Mouse (Mus musculus) CH12.LX (cell line): Measurements from ENCODE around the gene Psmb8. TPM values are rescaled to one million over a fixed set of nuclear protein-coding genes. Genes with fewer than 3 reads are reported as not detected.

Experiments used
- DNase-seq: peaks from one replicate; pipeline ENCODE4 v3.0.0-alpha.2; 2013; ENCODE audit errors: extremely low read depth
- H3K27ac ChIP-seq: 2 replicates; pipeline ENCODE4 v1.5.1; 2012; ENCODE audit warnings: low read depth, mild to moderate bottlenecking, control low read depth, moderate library complexity; ENCODE audit not compliant: insufficient read depth
- H3K27me3 ChIP-seq: replicated peaks from 2 replicates; pipeline ENCODE3; 2012; ENCODE audit warnings: inconsistent platforms
- H3K36me3 ChIP-seq, 2 experiments: replicated peaks in 1 of 2; 2 replicates each; pipeline versions ENCODE3 to v1.6.1; 2012; ENCODE audit warnings: inconsistent platforms in 1 of 2, low read length in 1 of 2, mild to moderate bottlenecking in 1 of 2, mixed read lengths in 1 of 2, moderate library complexity in 1 of 2; ENCODE audit not compliant: control insufficient read depth in 1 of 2, insufficient read depth in 1 of 2
- H3K4me1 ChIP-seq, 2 experiments: 2 replicates each; pipeline ENCODE4 v1.6.1; 2012; ENCODE audit warnings: inconsistent platforms in 1 of 2, moderate library complexity in 1 of 2; ENCODE audit not compliant: insufficient read depth in 2 of 2, control insufficient read depth in 1 of 2
- H3K4me2 ChIP-seq: 2 replicates; pipeline ENCODE4 v1.6.1; 2012; ENCODE audit warnings: low read depth, mild to moderate bottlenecking, control low read depth; ENCODE audit not compliant: poor library complexity, insufficient read depth, severe bottlenecking
- H3K4me3 ChIP-seq, 3 experiments: fragments of 150-350 bp in 1 of 3; sonication (generic) in 1 of 3; replicated peaks in 1 of 3; 2 replicates each; pipeline versions ENCODE3 to v1.5.1; 2011 to 2012; ENCODE audit warnings: low read depth in 2 of 3, low read length in 2 of 3, mild to moderate bottlenecking in 2 of 3, moderate library complexity in 2 of 3, control low read depth in 1 of 3, improper control_type of control experiment in 1 of 3, inconsistent platforms in 1 of 3, mixed read lengths in 1 of 3; ENCODE audit not compliant: poor library complexity in 1 of 3
- H3K79me2 ChIP-seq: replicated peaks from 2 replicates; pipeline ENCODE4 v1.6.1; 2012; ENCODE audit warnings: mild to moderate bottlenecking, moderate library complexity; ENCODE audit not compliant: control insufficient read depth, poor library complexity, insufficient read depth, severe bottlenecking; ENCODE audit errors: extremely low read depth
- H3K9ac ChIP-seq: 2 replicates; pipeline ENCODE4 v1.6.1; 2012; ENCODE audit warnings: low read depth, mild to moderate bottlenecking, control low read depth, moderate library complexity; ENCODE audit not compliant: insufficient read depth
- H3K9me3 ChIP-seq: replicated peaks from 2 replicates; pipeline ENCODE3; 2012; ENCODE audit warnings: low read length, inconsistent platforms, mixed read lengths
- BHLHE40 ChIP-seq: IDR thresholded peaks from 2 replicates; pipeline ENCODE4 v1.6.1; 2011; ENCODE audit warnings: mild to moderate bottlenecking, low read depth, low read length, improper control_type of control experiment
- CHD1 ChIP-seq: IDR thresholded peaks from 2 replicates; pipeline ENCODE4 v1.6.1; 2012; ENCODE audit warnings: low read depth, low read length, improper control_type of control experiment, inconsistent platforms
- CHD2 ChIP-seq: IDR thresholded peaks from 2 replicates; pipeline ENCODE4 v1.6.1; 2011; ENCODE audit warnings: low read length, improper control_type of control experiment
- E2F4 ChIP-seq: IDR thresholded peaks from 2 replicates; pipeline ENCODE4 v1.6.1; 2011; ENCODE audit warnings: low read depth, low read length, improper control_type of control experiment; ENCODE audit not compliant: insufficient replicate concordance
- ELF1 ChIP-seq: IDR thresholded peaks from 2 replicates; pipeline ENCODE4 v1.6.1; 2014; ENCODE audit warnings: low read depth, mild to moderate bottlenecking, inconsistent platforms, low read length, improper control_type of control experiment
- EP300 ChIP-seq: IDR thresholded peaks from 2 replicates; pipeline ENCODE4 v1.6.1; 2011; ENCODE audit warnings: low read length, improper control_type of control experiment
- ETS1 ChIP-seq: conservative IDR thresholded peaks from 2 replicates; pipeline ENCODE4 v1.6.1; 2012; ENCODE audit warnings: low read depth, mild to moderate bottlenecking, inconsistent platforms, low read length, improper control_type of control experiment, moderate library complexity
- GABPA ChIP-seq: IDR thresholded peaks from 2 replicates; pipeline ENCODE4 v1.6.1; 2012; ENCODE audit warnings: low read depth, low read length, improper control_type of control experiment, inconsistent platforms; ENCODE audit not compliant: insufficient replicate concordance
- HCFC1 ChIP-seq: IDR thresholded peaks from 2 replicates; pipeline ENCODE4 v1.6.1; 2012; ENCODE audit warnings: low read depth, mild to moderate bottlenecking, inconsistent platforms, low read length, improper control_type of control experiment
- IRF4 ChIP-seq: IDR thresholded peaks from 2 replicates; pipeline ENCODE4 v1.6.1; 2014; ENCODE audit warnings: low read depth, mild to moderate bottlenecking, inconsistent platforms, low read length, improper control_type of control experiment
- JUN ChIP-seq: IDR thresholded peaks from 2 replicates; pipeline ENCODE4 v1.6.1; 2011; ENCODE audit warnings: low read depth, mild to moderate bottlenecking, low read length, improper control_type of control experiment, moderate library complexity; ENCODE audit not compliant: insufficient read depth
- JUND ChIP-seq: conservative IDR thresholded peaks from 2 replicates; pipeline ENCODE4 v1.6.1; 2011; ENCODE audit warnings: low read depth, low read length, improper control_type of control experiment
- MAFK ChIP-seq: IDR thresholded peaks from 2 replicates; pipeline ENCODE4 v1.6.1; 2011; ENCODE audit warnings: low read length, improper control_type of control experiment; ENCODE audit not compliant: insufficient replicate concordance
- MAX ChIP-seq: IDR thresholded peaks from 2 replicates; pipeline ENCODE4 v1.6.1; 2011; ENCODE audit warnings: low read length, improper control_type of control experiment
- MAZ ChIP-seq: IDR thresholded peaks from 2 replicates; pipeline ENCODE4 v1.6.1; 2012; ENCODE audit warnings: low read depth, mild to moderate bottlenecking, inconsistent platforms, low read length, improper control_type of control experiment, moderate library complexity
- MEF2A ChIP-seq: IDR thresholded peaks from 2 replicates; pipeline ENCODE4 v1.6.1; 2014; ENCODE audit warnings: low read depth, mild to moderate bottlenecking, inconsistent platforms, low read length, improper control_type of control experiment, borderline replicate concordance
- MXI1 ChIP-seq: IDR thresholded peaks from 2 replicates; pipeline ENCODE4 v1.6.1; 2011; ENCODE audit warnings: mild to moderate bottlenecking, low read depth, low read length, improper control_type of control experiment
- MYC ChIP-seq: IDR thresholded peaks from 2 replicates; pipeline ENCODE4 v1.6.1; 2011; ENCODE audit warnings: low read depth, mild to moderate bottlenecking, improper control_type of control experiment, low read length
- NELFE ChIP-seq: IDR thresholded peaks from 2 replicates; pipeline ENCODE4 v1.6.1; 2011; ENCODE audit warnings: low read depth, low read length, improper control_type of control experiment
- NRF1 ChIP-seq: IDR thresholded peaks from 2 replicates; pipeline ENCODE4 v1.6.1; 2014; ENCODE audit warnings: low read depth, mild to moderate bottlenecking, inconsistent platforms, low read length, improper control_type of control experiment, moderate library complexity
- PAX5 ChIP-seq: IDR thresholded peaks from 2 replicates; pipeline ENCODE4 v1.6.1; 2012; ENCODE audit warnings: low read length, inconsistent platforms, mixed read lengths
- POLR2A ChIP-seq: IDR thresholded peaks from 2 replicates; pipeline ENCODE4 v1.6.1; 2011; ENCODE audit warnings: low read depth, mild to moderate bottlenecking, improper control_type of control experiment, low read length
- POLR2AphosphoS2 ChIP-seq: IDR thresholded peaks from 2 replicates; pipeline ENCODE4 v1.6.1; 2011; ENCODE audit warnings: low read depth, low read length, improper control_type of control experiment
- RAD21 ChIP-seq: IDR thresholded peaks from 2 replicates; pipeline ENCODE4 v1.6.1; 2011; ENCODE audit warnings: low read depth, mild to moderate bottlenecking, low read length, improper control_type of control experiment, moderate library complexity
- RCOR1 ChIP-seq: conservative IDR thresholded peaks from 2 replicates; pipeline ENCODE4 v1.6.1; 2012; ENCODE audit warnings: low read depth, mild to moderate bottlenecking, inconsistent platforms, low read length, improper control_type of control experiment
- SIN3A ChIP-seq: IDR thresholded peaks from 2 replicates; pipeline ENCODE4 v1.6.1; 2012; ENCODE audit warnings: low read length, improper control_type of control experiment, inconsistent platforms
- SMC3 ChIP-seq: IDR thresholded peaks from 2 replicates; pipeline ENCODE4 v1.6.1; 2011; ENCODE audit warnings: low read depth, low read length, improper control_type of control experiment
- TBP ChIP-seq: conservative IDR thresholded peaks from 2 replicates; pipeline ENCODE4 v1.6.1; 2011; ENCODE audit warnings: low read depth, low read length, improper control_type of control experiment
- TCF12 ChIP-seq: IDR thresholded peaks from 2 replicates; pipeline ENCODE4 v1.6.1; 2014; ENCODE audit warnings: low read depth, mild to moderate bottlenecking, inconsistent platforms, low read length, improper control_type of control experiment
- UBTF ChIP-seq: IDR thresholded peaks from 2 replicates; pipeline ENCODE4 v1.6.1; 2012; ENCODE audit warnings: low read depth, mild to moderate bottlenecking, inconsistent platforms, low read length, improper control_type of control experiment, moderate library complexity
- USF1 ChIP-seq: IDR thresholded peaks from 2 replicates; pipeline ENCODE4 v1.6.1; 2014; ENCODE audit warnings: low read depth, mild to moderate bottlenecking, inconsistent platforms, low read length, improper control_type of control experiment
- USF2 ChIP-seq: conservative IDR thresholded peaks from 2 replicates; pipeline ENCODE4 v1.6.1; 2011; ENCODE audit warnings: low read depth, low read length, improper control_type of control experiment
- ZC3H11A ChIP-seq: IDR thresholded peaks from 2 replicates; pipeline ENCODE4 v1.6.1; 2012; ENCODE audit warnings: low read depth, mild to moderate bottlenecking, inconsistent platforms, low read length, improper control_type of control experiment
- ZMIZ1 ChIP-seq: IDR thresholded peaks from 2 replicates; pipeline ENCODE4 v1.6.1; 2012; ENCODE audit warnings: low read depth, mild to moderate bottlenecking, inconsistent platforms, low read length, improper control_type of control experiment
- ZNF384 ChIP-seq: IDR thresholded peaks from 2 replicates; pipeline ENCODE4 v1.6.1; 2012; ENCODE audit warnings: low read depth, low read length, improper control_type of control experiment, inconsistent platforms
- dilution Hi-C: fragments of 300-500 bp; cut with MboI; formaldehyde crosslinking; loops from 2 replicates; pipeline ENCODE4 v1.14.3; 2020; ENCODE audit warnings: low sequenced_read_pairs; ENCODE audit not compliant: extremely low pct_unique_long_range_greater_than_20kb, extremely low pct_ligation_motif_present
- in situ Hi-C: fragments of 300-500 bp; cut with MboI; formaldehyde crosslinking; loops from 3 replicates; pipeline ENCODE4 v1.14.3; 2019; ENCODE audit warnings: low sequenced_read_pairs, low pct_ligation_motif_present, low pct_unique_long_range_greater_than_20kb, mixed read lengths
- polyA plus RNA-seq: library from polyadenylated mRNA; unstranded; fragments of >175 nt; gene quantifications from 2 replicates; pipeline ENCODE4 v1.2.1, GENCODE M21; 2012; ENCODE audit warnings: low read depth; ENCODE audit not compliant: insufficient read length
- total RNA-seq, 2 experiments: library from RNA; depleted of rRNA; stranded (reverse); fragments of 300-350 nt in 1 of 2; fragments of >200 nt in 1 of 2; gene quantifications; 2 replicates each; pipeline ENCODE4 v1.2.3; 2012 to 2014

Gene Psmb8
- total and polyA plus RNA-seq, 3 experiments: 652 to 989 (median 857) TPM

GRCm38 (mm10) chr17:34199050-34199619 is 1.6 kb downstream of the Psmb8 start:
- H3K79me2 ChIP-seq: peaks cover 45% of the 10 kb centered on the region
- dilution Hi-C loops: no loop called here
- DNase-seq: no peak
- H3K36me3 ChIP-seq: peaks cover 43 to 61% of the 10 kb centered on the region in 2 experiments
- in situ Hi-C loops: no loop called here
- H3K27me3 ChIP-seq: no peaks in the 10 kb centered on the region
- H3K4me3 ChIP-seq: peak overlapping the region; percentile 85 to 99 (median 93)
- peak overlapping the region; percentile 100 for H3K9ac ChIP-seq
- TF ChIP-seq MAFK: no peak
- 0 out of 2 replicates have a peak, but pooled peaks have one; percentile 13 for TF ChIP-seq MAX
- no peak for TF ChIP-seq NELFE
- TF ChIP-seq EP300: no peak
- no peak for TF ChIP-seq USF1
- no peak for TF ChIP-seq USF2
- no peak for TF ChIP-seq HCFC1
- TF ChIP-seq ZNF384: no peak
- TF ChIP-seq SMC3: no peak
- no peak for TF ChIP-seq ZC3H11A
- no peak for TF ChIP-seq TCF12
- TF ChIP-seq ZMIZ1: no peak
- TF ChIP-seq BHLHE40: no peak
- TF ChIP-seq MAZ: no peak
- no peak for TF ChIP-seq POLR2AphosphoS2
- no peak for TF ChIP-seq E2F4
- no peak for TF ChIP-seq TBP
- no peak for TF ChIP-seq IRF4
- 0 out of 2 replicates have a peak, but pooled peaks have one; percentile 42 for TF ChIP-seq CHD1
- no peak for TF ChIP-seq NRF1
- 0 out of 2 replicates have a peak, but pooled peaks have one; percentile 4 for TF ChIP-seq MYC
- no peak for TF ChIP-seq UBTF
- no peak for TF ChIP-seq RCOR1
- peak; percentile 58; the same call in 1 of the 2 replicates for TF ChIP-seq MXI1
- TF ChIP-seq RAD21: no peak
- TF ChIP-seq JUN: no peak
- TF ChIP-seq SIN3A: peak; percentile 46; the same call in 1 of the 2 replicates
- no peak for TF ChIP-seq ETS1
- TF ChIP-seq PAX5: no peak
- no peak for TF ChIP-seq GABPA
- TF ChIP-seq MEF2A: no peak
- no peak for TF ChIP-seq CHD2
- TF ChIP-seq ELF1: no peak
- no peak for TF ChIP-seq POLR2A
- no peak for TF ChIP-seq JUND
- H3K4me1 ChIP-seq: peaks cover 21 to 60% of the 10 kb centered on the region in 2 experiments
- H3K4me2 ChIP-seq: peak overlapping the region; percentile 65
- peak overlapping the region; percentile 93 for H3K27ac ChIP-seq
- H3K9me3 ChIP-seq: no peaks in the 10 kb centered on the region
